Mouse (Mus musculus): ENCODE results near the gene Prep.

DNA sequence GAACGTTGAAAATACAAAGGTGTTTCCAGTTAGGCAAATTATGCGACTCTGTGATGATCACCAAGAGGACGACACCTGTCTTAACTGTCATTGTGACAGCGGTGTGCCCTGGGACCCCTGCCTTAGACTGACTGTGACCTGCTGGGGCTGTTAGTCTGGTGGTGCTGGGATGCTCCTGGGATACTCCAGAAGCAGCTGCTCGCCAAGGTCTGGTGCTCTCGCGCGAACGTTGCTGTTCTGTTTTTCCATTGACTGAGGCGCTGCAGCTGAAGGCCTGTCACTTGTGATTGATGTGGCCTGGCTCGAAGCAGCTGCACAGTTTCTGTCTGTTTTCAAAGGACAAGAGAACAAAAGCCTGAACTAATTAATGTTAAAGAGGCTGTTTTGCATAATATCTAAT, 36.2 kb downstream of the Prep start:
- TF ChIP-seq USF1 (IDR thresholded peaks at IDR 0.05; ENCODE audit: low read depth) (no peak), CTCF (IDR thresholded peaks at IDR 0.05; ENCODE audit: control insufficient read depth, insufficient read depth, insufficient read length) (no peak), CEBPB (IDR thresholded peaks at IDR 0.05; ENCODE audit: low read depth) (no peak)
